Mouse (Mus musculus): ENCODE data around the gene Tesc. TPM values are rescaled to one million over a fixed set of nuclear protein-coding genes. Genes with fewer than 3 reads are reported as not detected.
A peak's percentile ranks its signal among the peaks of the same experiment; 100 is the strongest.

The Tesc gene
- polyA plus RNA-seq, 1 experiment, result 9.8 TPM

DNA sequence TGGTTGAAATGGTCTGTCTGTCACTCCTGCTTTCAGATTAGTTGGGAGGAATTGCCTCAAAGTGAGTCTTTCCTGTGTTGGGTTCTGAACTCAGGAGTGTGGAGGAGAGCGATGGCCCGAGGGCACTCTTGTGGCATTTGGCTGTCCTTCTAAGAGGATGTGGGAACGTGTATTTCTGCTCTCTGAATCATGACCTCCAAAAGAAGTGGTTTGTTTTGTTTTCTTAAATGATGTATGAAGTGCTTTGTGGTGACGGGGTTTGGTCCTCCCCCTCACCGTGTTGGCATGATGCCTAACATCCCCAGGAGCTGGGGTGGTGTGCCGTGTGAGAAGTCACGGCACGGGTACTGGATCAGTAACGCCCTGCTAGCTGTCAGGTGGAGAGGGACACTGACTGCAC, 39.2 kb upstream of the Tesc start:
- H3K27me3 ChIP-seq (ENCODE audit: control insufficient read depth, insufficient read depth, low read length), result no peaks in the 10 kb centered on the region
- H3K4me1 ChIP-seq (ENCODE audit: control insufficient read depth, insufficient read depth, insufficient read length, low read length), result peaks cover 5% of the 10 kb centered on the region
- no peak overlapping the region for H3K27ac ChIP-seq (ENCODE audit: insufficient read depth, low read depth, low read length)
- peaks cover 6% of the 10 kb centered on the region; the same call in 1 of the 2 replicates for H3K36me3 ChIP-seq (ENCODE audit: control insufficient read depth, insufficient read depth, low read length)
- TF ChIP-seq POLR2A (IDR thresholded peaks at IDR 0.05; ENCODE audit: low read depth, low read length), result no peak
- no peak for TF ChIP-seq CTCF (IDR thresholded peaks at IDR 0.05; ENCODE audit: extremely low read depth, insufficient read length, insufficient replicate concordance, low read depth, low read length)
- no peak overlapping the region for H3K4me3 ChIP-seq (ENCODE audit: low read depth, low read length)
- 87% methylated on average over 9 of the region's 9 CpGs for WGBS

DNA sequence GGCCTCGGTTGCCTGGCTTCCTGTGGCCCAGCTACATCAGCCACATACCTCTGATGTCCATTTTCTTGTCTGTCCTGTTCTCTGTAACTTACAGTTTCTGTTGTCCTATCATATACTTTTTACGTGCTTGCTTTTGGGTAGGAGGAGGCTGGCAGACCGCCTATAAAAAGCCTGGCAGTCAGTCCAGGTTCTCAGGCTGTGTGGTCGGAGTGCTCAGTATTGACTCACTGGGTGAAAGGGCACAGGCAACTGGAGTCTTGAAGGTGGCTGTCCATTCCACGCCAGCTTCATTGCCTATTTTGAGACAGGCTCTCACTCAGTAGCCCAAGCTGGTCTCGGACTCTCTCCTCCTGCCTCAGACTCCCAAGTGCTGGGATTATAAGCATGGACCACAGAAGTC, 37.8 kb upstream of the Tesc start:
- peaks cover 6% of the 10 kb centered on the region; the same call in 1 of the 2 replicates for H3K36me3 ChIP-seq (ENCODE audit: control insufficient read depth, insufficient read depth, low read length)
- peaks cover 5% of the 10 kb centered on the region for H3K4me1 ChIP-seq (ENCODE audit: control insufficient read depth, insufficient read depth, insufficient read length, low read length)
- TF ChIP-seq CTCF (IDR thresholded peaks at IDR 0.05; ENCODE audit: extremely low read depth, insufficient read length, insufficient replicate concordance, low read depth, low read length) (no peak), POLR2A (IDR thresholded peaks at IDR 0.05; ENCODE audit: low read depth, low read length) (no peak)
- 55% methylated on average over 6 of the region's 6 CpGs for WGBS
- no peak overlapping the region for H3K27ac ChIP-seq (ENCODE audit: insufficient read depth, low read depth, low read length)
- no peaks in the 10 kb centered on the region for H3K27me3 ChIP-seq (ENCODE audit: control insufficient read depth, insufficient read depth, low read length)
- no peak overlapping the region for H3K4me3 ChIP-seq (ENCODE audit: low read depth, low read length)

DNA sequence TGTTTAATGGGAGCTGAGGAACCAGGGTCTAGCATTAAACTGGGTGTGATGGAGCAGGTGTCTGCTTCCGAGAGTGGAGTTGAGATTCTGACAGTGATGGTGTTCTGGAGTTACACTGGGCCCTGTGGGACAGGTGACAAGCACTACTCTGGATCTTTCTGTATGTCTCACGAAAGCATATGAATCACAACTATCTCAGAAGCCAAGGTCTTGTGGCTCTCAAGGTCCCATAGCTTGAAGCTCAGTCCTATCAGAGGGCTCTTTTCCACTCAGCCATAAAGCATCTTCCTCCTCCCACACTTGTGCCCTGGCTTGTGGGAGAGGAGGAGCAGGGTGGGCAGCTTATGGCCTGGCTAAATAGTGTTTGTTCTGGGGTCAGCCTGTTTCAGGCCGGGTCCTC, 36.6 kb upstream of the Tesc start:
- Histone ChIP-seq H3K4me3 (ENCODE audit: low read depth, low read length) (no peak overlapping the region), H3K36me3 (ENCODE audit: control insufficient read depth, insufficient read depth, low read length) (peaks cover 6% of the 10 kb centered on the region; the same call in 1 of the 2 replicates), H3K4me1 (ENCODE audit: control insufficient read depth, insufficient read depth, insufficient read length, low read length) (peaks cover 9% of the 10 kb centered on the region), H3K27me3 (ENCODE audit: control insufficient read depth, insufficient read depth, low read length) (no peaks in the 10 kb centered on the region), H3K27ac (ENCODE audit: insufficient read depth, low read depth, low read length) (no peak overlapping the region)
- TF ChIP-seq POLR2A (IDR thresholded peaks at IDR 0.05; ENCODE audit: low read depth, low read length) (no peak), CTCF (IDR thresholded peaks at IDR 0.05; ENCODE audit: extremely low read depth, insufficient read length, insufficient replicate concordance, low read depth, low read length) (no peak)
- 66% methylated on average over 3 of the region's 3 CpGs for WGBS

DNA sequence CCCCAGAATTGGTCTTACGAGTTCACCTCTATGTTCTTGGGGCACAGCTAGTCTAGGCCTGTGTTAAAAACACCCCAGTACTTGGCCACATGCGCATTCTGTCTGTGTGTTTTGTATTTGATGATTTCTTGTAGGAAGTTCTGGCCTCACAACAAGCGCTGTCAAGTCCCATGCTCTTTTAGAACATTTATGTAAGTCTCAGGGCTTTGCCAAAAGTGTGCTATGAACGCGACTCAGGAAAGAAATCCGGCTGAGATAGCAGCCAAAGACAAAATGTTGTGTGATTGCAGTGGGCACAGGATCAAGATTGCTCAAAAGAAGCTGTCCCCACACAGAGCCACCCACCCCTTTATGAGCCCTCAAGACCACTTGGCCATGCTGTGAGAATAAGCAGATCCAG, 34.0 kb upstream of the Tesc start:
- peaks cover 7% of the 10 kb centered on the region; the same call in 1 of the 2 replicates for H3K36me3 ChIP-seq (ENCODE audit: control insufficient read depth, insufficient read depth, low read length)
- WGBS, result 89% methylated on average over 6 of the region's 6 CpGs
- TF ChIP-seq CTCF (IDR thresholded peaks at IDR 0.05; ENCODE audit: extremely low read depth, insufficient read length, insufficient replicate concordance, low read depth, low read length) (no peak), POLR2A (IDR thresholded peaks at IDR 0.05; ENCODE audit: low read depth, low read length) (no peak)

DNA sequence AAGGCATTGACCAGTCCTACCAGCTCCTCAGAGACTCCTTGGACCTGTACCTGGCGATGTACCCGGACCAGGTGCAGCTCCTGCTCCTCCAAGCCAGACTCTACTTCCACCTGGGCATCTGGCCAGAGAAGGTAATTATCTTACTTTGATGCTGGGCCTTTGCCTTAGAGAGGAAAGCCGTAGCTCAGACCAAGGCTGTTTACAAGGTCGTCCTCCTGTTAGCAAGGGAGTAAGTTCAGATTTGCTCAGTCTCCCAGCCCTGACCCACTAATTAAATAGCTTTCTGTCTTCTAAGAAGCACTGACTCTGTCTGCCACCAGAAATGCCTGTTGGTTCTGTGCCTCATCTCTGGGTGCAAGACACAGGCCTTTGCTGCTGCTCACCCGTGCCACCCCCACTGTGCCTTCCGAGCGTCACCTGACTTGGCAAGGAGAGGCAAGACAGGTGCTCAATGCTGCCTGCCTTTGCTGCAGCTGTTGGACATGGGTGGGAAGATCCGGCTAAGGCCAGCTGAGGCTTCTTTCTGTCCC, 32.1 kb upstream of the Tesc start:
- WGBS, result 35% methylated on average over 8 of the region's 8 CpGs
- Histone ChIP-seq H3K36me3 (ENCODE audit: control insufficient read depth, insufficient read depth, low read length) (peaks cover 7% of the 10 kb centered on the region; the same call in 1 of the 2 replicates), H3K27ac (ENCODE audit: insufficient read depth, low read depth, low read length) (peak overlapping the region; percentile 7)

More for the DNA sequence above, 34.0 kb upstream of the Tesc start:
- no peak overlapping the region for H3K4me3 ChIP-seq (ENCODE audit: low read depth, low read length)
- peaks cover 17% of the 10 kb centered on the region for H3K4me1 ChIP-seq (ENCODE audit: control insufficient read depth, insufficient read depth, insufficient read length, low read length)
- H3K27ac ChIP-seq (ENCODE audit: insufficient read depth, low read depth, low read length), result no peak overlapping the region
- H3K27me3 ChIP-seq (ENCODE audit: control insufficient read depth, insufficient read depth, low read length), result no peaks in the 10 kb centered on the region

DNA sequence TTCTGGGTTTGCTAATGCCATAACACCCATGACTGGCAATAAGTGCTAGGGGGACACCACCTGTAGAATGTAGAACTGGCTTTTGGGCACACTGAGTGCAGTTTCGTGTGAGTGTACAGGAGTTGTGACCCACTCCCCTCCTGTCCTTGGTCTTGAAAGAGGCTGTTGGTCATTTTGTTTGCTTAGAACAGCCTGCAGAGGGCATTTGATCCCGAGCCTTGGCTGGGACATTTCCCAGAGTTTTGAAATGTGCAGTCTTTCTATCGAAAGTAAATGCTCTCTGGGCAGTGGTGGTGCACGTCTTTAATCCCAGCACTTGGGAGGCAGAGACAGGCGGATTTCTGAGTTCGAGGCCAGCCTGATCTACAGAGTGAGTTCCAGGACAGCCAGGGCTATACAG, 31.6 kb upstream of the Tesc start:
- peaks cover 7% of the 10 kb centered on the region; the same call in 1 of the 2 replicates for H3K36me3 ChIP-seq (ENCODE audit: control insufficient read depth, insufficient read depth, low read length)
- WGBS, result 64% methylated on average over 6 of the region's 6 CpGs
- TF ChIP-seq CTCF (IDR thresholded peaks at IDR 0.05; ENCODE audit: extremely low read depth, insufficient read length, insufficient replicate concordance, low read depth, low read length), result no peak
- no peak for TF ChIP-seq POLR2A (IDR thresholded peaks at IDR 0.05; ENCODE audit: low read depth, low read length)
- H3K27me3 ChIP-seq (ENCODE audit: control insufficient read depth, insufficient read depth, low read length), result no peaks in the 10 kb centered on the region
- H3K4me1 ChIP-seq (ENCODE audit: control insufficient read depth, insufficient read depth, insufficient read length, low read length), result peaks cover 12% of the 10 kb centered on the region
- H3K27ac ChIP-seq (ENCODE audit: insufficient read depth, low read depth, low read length), result peak overlapping the region; percentile 7
- H3K4me3 ChIP-seq (ENCODE audit: low read depth, low read length), result no peak overlapping the region

More for the DNA sequence above, 32.1 kb upstream of the Tesc start:
- Histone ChIP-seq H3K4me1 (ENCODE audit: control insufficient read depth, insufficient read depth, insufficient read length, low read length) (peaks cover 16% of the 10 kb centered on the region), H3K27me3 (ENCODE audit: control insufficient read depth, insufficient read depth, low read length) (no peaks in the 10 kb centered on the region), H3K4me3 (ENCODE audit: low read depth, low read length) (no peak overlapping the region)
- TF ChIP-seq CTCF (IDR thresholded peaks at IDR 0.05; ENCODE audit: extremely low read depth, insufficient read length, insufficient replicate concordance, low read depth, low read length), result no peak
- TF ChIP-seq POLR2A (IDR thresholded peaks at IDR 0.05; ENCODE audit: low read depth, low read length), result no peak

DNA sequence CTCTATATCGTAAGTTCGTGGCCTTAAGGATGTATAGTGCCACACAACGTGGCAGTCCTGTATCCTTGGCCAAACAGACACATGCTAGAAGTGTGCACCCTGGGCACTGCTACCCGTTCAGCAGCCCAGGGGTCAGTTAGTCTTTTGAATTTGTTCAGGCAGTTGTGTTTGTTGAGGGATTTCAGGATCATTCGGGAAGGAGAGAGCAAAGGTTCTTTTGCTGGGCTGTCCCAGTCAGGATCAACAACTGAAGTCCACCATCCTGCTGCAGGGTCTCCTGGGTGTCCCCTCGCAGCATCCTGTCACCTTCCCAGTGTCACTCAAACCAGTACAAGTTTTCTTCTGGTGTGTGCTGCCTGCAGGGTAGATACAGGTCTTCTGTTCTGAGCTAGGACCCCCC, 31.0 kb upstream of the Tesc start:
- Histone ChIP-seq H3K4me1 (ENCODE audit: control insufficient read depth, insufficient read depth, insufficient read length, low read length) (peaks cover 12% of the 10 kb centered on the region), H3K27ac (ENCODE audit: insufficient read depth, low read depth, low read length) (no peak overlapping the region), H3K4me3 (ENCODE audit: low read depth, low read length) (no peak overlapping the region), H3K36me3 (ENCODE audit: control insufficient read depth, insufficient read depth, low read length) (peaks cover 2% of the 10 kb centered on the region; the same call in 1 of the 2 replicates), H3K27me3 (ENCODE audit: control insufficient read depth, insufficient read depth, low read length) (no peaks in the 10 kb centered on the region)
- TF ChIP-seq POLR2A (IDR thresholded peaks at IDR 0.05; ENCODE audit: low read depth, low read length), result no peak
- 61% methylated on average over 6 of the region's 6 CpGs for WGBS

Measured in small intestine, adult 2 months (tissue).